In the genomic region with DNA sequence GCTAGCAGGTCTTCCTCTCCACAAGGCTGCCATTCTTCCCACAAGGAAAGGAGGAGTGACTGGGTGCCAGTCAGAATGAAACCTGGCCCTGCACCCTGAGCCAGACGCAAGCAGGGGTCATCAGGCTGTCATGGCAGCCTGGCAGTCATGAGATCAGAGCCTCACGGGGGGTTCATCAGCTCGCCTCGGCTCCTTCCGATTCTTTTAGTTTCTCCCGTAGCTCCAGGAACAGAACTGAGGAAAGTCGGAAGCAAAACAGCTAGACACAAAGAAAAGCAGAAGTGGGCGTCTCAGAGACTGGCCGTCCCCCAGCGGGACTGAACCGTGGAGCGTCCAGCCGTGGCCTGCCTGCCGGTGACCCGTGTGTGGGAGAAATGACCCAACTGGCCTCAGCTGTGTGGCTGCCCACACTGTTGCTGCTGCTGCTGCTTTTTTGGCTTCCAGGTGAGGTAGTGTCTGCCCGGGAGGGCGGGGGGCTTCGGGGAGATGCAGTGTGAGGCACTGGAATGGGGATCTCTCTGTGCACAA, we compare ENCODE assay signal across 11 mouse cellular contexts. TPM values are rescaled to one million over a fixed set of nuclear protein-coding genes. Genes with fewer than 3 reads are reported as not detected.
A peak's percentile ranks its signal among the peaks of the same experiment; 100 is the strongest.
DNase-seq lines count a peak whose midpoint lies in the region; ATAC-seq and TF ChIP-seq lines count a peak whose summit lies in the region.
"Had no signal": no experiment of that assay in that cellular context is flagged by ENCODE, and none has a peak within 500 bp of the region (broad histone marks: within the 10 kb centered on the region; RNA-seq: fewer than 3 reads in every experiment).

A gene (plus strand): TSS at position 51 of the 528 bp plus-strand sequence.

- no peak for TF ChIP-seq CTCF in kidney, postnatal 0 days (IDR thresholded peaks at IDR 0.05; ENCODE audit: low read depth)
- TF ChIP-seq CTCF in bone marrow, adult 2 months (IDR thresholded peaks at IDR 0.05; ENCODE audit: control insufficient read depth, insufficient read depth, low read length), result no peak

- peak; percentile 73 for ATAC-seq in kidney, postnatal 0 days (replicated peaks; ENCODE audit: low FRiP score, low read depth)
- ATAC-seq in hindbrain, embryonic 14.5 days (ENCODE audit: low FRiP score), result no peak
- peak; percentile 24; the same call in 1 of the 2 replicates for ATAC-seq in megakaryocyte-erythroid progenitor cell, adult 5-6 weeks (replicated peaks; ENCODE audit: low FRiP score, low TSS enrichment, poor library complexity, severe bottlenecking)
- no peak for ATAC-seq in erythroblast, adult 5-6 weeks (replicated peaks; ENCODE audit: low FRiP score, poor library complexity, severe bottlenecking)
- no peak for ATAC-seq in cerebellum, adult (ENCODE audit: insufficient number of reproducible peaks, low FRiP score, low TSS enrichment)
- ATAC-seq: forebrain, embryonic 14.5 days had no signal

- no peaks in the 10 kb centered on the region for H3K9me3 ChIP-seq in kidney, postnatal 0 days (replicated peaks; ENCODE audit: low read length)
- no peaks in the 10 kb centered on the region for H3K9me3 ChIP-seq in hindbrain, embryonic 14.5 days (ENCODE audit: control insufficient read depth, low read length)
- H3K9me3 ChIP-seq: heart, embryonic 10.5 days had no signal

- DNase-seq in kidney, postnatal 0 days (ENCODE audit: low spot score), result peak; percentile 67
- DNase-seq in kidney, postnatal 25 days, result no peak
- DNase-seq in hindbrain, embryonic 14.5 days (ENCODE audit: low spot score), result no peak
- DNase-seq: kidney, adult 18-20 months; thymus, postnatal 25 days had no signal

- no peaks in the 10 kb centered on the region for H3K36me3 ChIP-seq in kidney, postnatal 0 days (ENCODE audit: insufficient read depth, low read length)
- no peaks in the 10 kb centered on the region for H3K36me3 ChIP-seq in hindbrain, embryonic 14.5 days (replicated peaks; ENCODE audit: control insufficient read depth, insufficient read depth)
- H3K36me3 ChIP-seq: heart, embryonic 10.5 days had no signal

- no peaks in the 10 kb centered on the region for H3K27me3 ChIP-seq in kidney, postnatal 0 days (ENCODE audit: insufficient read depth, low read length)
- H3K27me3 ChIP-seq in hindbrain, embryonic 14.5 days (ENCODE audit: control insufficient read depth, insufficient read depth, low read length), result no peaks in the 10 kb centered on the region

- peak; percentile 64; the same call in 1 of the 2 replicates for TF ChIP-seq POLR2A in bone marrow, adult 2 months (IDR thresholded peaks at IDR 0.05; ENCODE audit: borderline replicate concordance, control insufficient read depth, low read depth, low read length)

- H3K4me3 ChIP-seq in kidney, postnatal 0 days (replicated peaks; ENCODE audit: low read depth, low read length), result no peak within 1 kb of the TSS
- peak within 1 kb of the TSS; percentile 91 for H3K4me3 ChIP-seq in bone marrow, adult 2 months (replicated peaks; ENCODE audit: control insufficient read depth, low read depth, low read length)
- no peak within 1 kb of the TSS for H3K4me3 ChIP-seq in hindbrain, embryonic 14.5 days (replicated peaks; ENCODE audit: low read length)
- H3K4me3 ChIP-seq: heart, embryonic 10.5 days had no signal

- 20% methylated on average over 18 of the region's 18 CpGs for WGBS in kidney, postnatal 0 days
- WGBS in bone marrow, adult 2 months, result 1% methylated on average over 18 of the region's 18 CpGs
- 49% methylated on average over 18 of the region's 18 CpGs for WGBS in hindbrain, embryonic 14.5 days

- peak within 1 kb of the TSS; percentile 2; the same call in 1 of the 2 replicates for H3K9ac ChIP-seq in kidney, postnatal 0 days (ENCODE audit: low read depth, low read length)
- H3K9ac ChIP-seq in hindbrain, embryonic 14.5 days, result no peak within 1 kb of the TSS

- no peak within 1 kb of the TSS for H3K27ac ChIP-seq in kidney, postnatal 0 days
- H3K27ac ChIP-seq in bone marrow, adult 2 months (ENCODE audit: control insufficient read depth, insufficient read depth, low read depth, low read length, poor library complexity), result peak within 1 kb of the TSS; percentile 95
- H3K27ac ChIP-seq in hindbrain, embryonic 14.5 days, result no peak within 1 kb of the TSS
- H3K27ac ChIP-seq: heart, embryonic 10.5 days had no signal

- H3K4me2 ChIP-seq in kidney, postnatal 0 days (ENCODE audit: low read length), result peak within 1 kb of the TSS; percentile 42
- H3K4me2 ChIP-seq in hindbrain, embryonic 14.5 days (replicated peaks), result peak within 1 kb of the TSS; percentile 12; the same call in 1 of the 2 replicates

- 0 out of 2 replicates have a peak, but pooled peaks cover 3% of the 10 kb centered on the region for H3K4me1 ChIP-seq in kidney, postnatal 0 days (replicated peaks; ENCODE audit: insufficient read depth, low read length)
- H3K4me1 ChIP-seq in bone marrow, adult 2 months (ENCODE audit: control insufficient read depth, insufficient read depth, low read length), result peaks cover 5% of the 10 kb centered on the region; the same call in 1 of the 2 replicates
- no peaks in the 10 kb centered on the region for H3K4me1 ChIP-seq in hindbrain, embryonic 14.5 days (replicated peaks; ENCODE audit: control insufficient read depth, insufficient read depth, low read length)

RNA-seq across cellular contexts. Expression of the gene that starts here (rescaled TPM):
- polyA plus RNA-seq in kidney, postnatal 0 days (2015; fragmentation: Nextera tagmentation; extraction: Ambion mirVana), result 1.5 and 1.7 TPM in 2 replicates
- polyA plus RNA-seq in bone marrow, adult 2 months (2011; ENCODE audit: insufficient read depth, insufficient read length, low replicate concordance, missing spikeins), result 4.7 and 15.1 TPM in 2 replicates
- polyA plus RNA-seq in hindbrain, embryonic 14.5 days (2014; fragmentation: Nextera tagmentation; extraction: Ambion mirVana), result 0.81 and 1.9 TPM in 2 replicates
- 0.52 and 1.9 TPM in 2 replicates for total RNA-seq in megakaryocyte-erythroid progenitor cell, adult 5-6 weeks (2014; fragmentation: Nextera tagmentation)
- 1.3 and 5.7 TPM in 2 replicates for total RNA-seq in megakaryocyte-erythroid progenitor cell, adult 5-6 weeks (2017)
- total RNA-seq in erythroblast, adult 5-6 weeks (2015; ENCODE audit: low replicate concordance), result 3.8 and 4.8 TPM in 2 replicates
- total RNA-seq in erythroblast, adult 5-6 weeks (2017; ENCODE audit: low replicate concordance), result 3.7 and 7.1 TPM in 2 replicates

Comparison
In these comparisons a context has a peak if more than half of its experiments do, and no peak if none do; other contexts are left out.
1. ATAC-seq: peak in kidney, postnatal 0 days (single experiment) and megakaryocyte-erythroid progenitor cell, adult 5-6 weeks (single experiment); none in hindbrain, embryonic 14.5 days (single experiment), erythroblast, adult 5-6 weeks (single experiment) and cerebellum, adult (single experiment).